Mouse (Mus musculus): ENCODE measurements around the gene Figla. TPM values are rescaled to one million over a fixed set of nuclear protein-coding genes. Genes with fewer than 3 reads are reported as not detected.
A peak's percentile ranks its signal among the peaks of the same experiment; 100 is the strongest.

Figla gene
- polyA plus RNA-seq, 1 experiment from 2014 or later = not detected

GRCm38 (mm10) chr6:86060170-86060569 lies 44.2 kb downstream of the Figla start:
- Histone ChIP-seq H3K4me2 (no peak overlapping the region), H3K4me1 (replicated peaks) (peaks cover 79% of the 10 kb centered on the region), H3K36me3 (no peaks in the 10 kb centered on the region), H3K9me3 (no peaks in the 10 kb centered on the region), H3K27me3 (no peaks in the 10 kb centered on the region), H3K27ac (replicated peaks) (peak overlapping the region; percentile 90), H3K9ac (no peak overlapping the region), H3K4me3 (no peak overlapping the region)
- no peak for ATAC-seq (ENCODE audit: low FRiP score, low read depth)
- WGBS = 92% methylated on average over 3 of the region's 3 CpGs

GRCm38 (mm10) chr6:86062226-86062625 lies 46.3 kb downstream of the Figla start:
- Histone ChIP-seq H3K9ac (no peak overlapping the region), H3K9me3 (no peaks in the 10 kb centered on the region), H3K36me3 (no peaks in the 10 kb centered on the region), H3K4me3 (no peak overlapping the region), H3K27ac (replicated peaks) (peak overlapping the region; percentile 90), H3K27me3 (no peaks in the 10 kb centered on the region), H3K4me1 (replicated peaks) (peaks cover 96% of the 10 kb centered on the region), H3K4me2 (peak overlapping the region; percentile 16; the same call in 1 of the 2 replicates)
- WGBS = 22% methylated on average over 5 of the region's 5 CpGs
- no peak for ATAC-seq (ENCODE audit: low FRiP score, low read depth)

GRCm38 (mm10) chr6:86062684-86063083 lies 46.7 kb downstream of the Figla start:
- Histone ChIP-seq H3K4me2 (peak overlapping the region; percentile 16; the same call in 1 of the 2 replicates), H3K9me3 (no peaks in the 10 kb centered on the region), H3K9ac (no peak overlapping the region), H3K27me3 (no peaks in the 10 kb centered on the region), H3K36me3 (no peaks in the 10 kb centered on the region), H3K4me3 (no peak overlapping the region), H3K27ac (replicated peaks) (peak overlapping the region; percentile 90), H3K4me1 (replicated peaks) (peaks cover 95% of the 10 kb centered on the region)
- ATAC-seq (ENCODE audit: low FRiP score, low read depth) = peak; percentile 16; the same call in 1 of the 2 replicates
- WGBS = 47% methylated on average over 2 of the region's 2 CpGs

GRCm38 (mm10) chr6:86064318-86065016 lies 48.5 kb downstream of the Figla start:
- H3K9me3 ChIP-seq = no peaks in the 10 kb centered on the region
- H3K4me3 ChIP-seq = no peak overlapping the region
- peak overlapping the region; percentile 90 for H3K27ac ChIP-seq (replicated peaks)
- ATAC-seq (ENCODE audit: low FRiP score, low read depth) = peak; percentile 68
- H3K4me2 ChIP-seq = peak overlapping the region; percentile 36
- no peaks in the 10 kb centered on the region for H3K27me3 ChIP-seq
- 8% methylated on average over 6 of the region's 6 CpGs for WGBS
- peaks cover 93% of the 10 kb centered on the region for H3K4me1 ChIP-seq (replicated peaks)
- no peak overlapping the region for H3K9ac ChIP-seq
- H3K36me3 ChIP-seq = no peaks in the 10 kb centered on the region

GRCm38 (mm10) chr6:86066727-86067126 lies 50.8 kb downstream of the Figla start:
- 69% methylated on average over 6 of the region's 6 CpGs for whole genome bisulfite sequencing
- peaks cover 94% of the 10 kb centered on the region for H3K4me1 ChIP-seq (replicated peaks)
- no peaks in the 10 kb centered on the region for H3K9me3 ChIP-seq
- no peaks in the 10 kb centered on the region for H3K36me3 ChIP-seq
- ATAC-seq (ENCODE audit: low FRiP score, low read depth) = no peak
- H3K27me3 ChIP-seq = no peaks in the 10 kb centered on the region
- 0 out of 2 replicates have a peak overlapping the region, but pooled peaks have one; percentile 2 for H3K27ac ChIP-seq (replicated peaks)
- no peak overlapping the region for H3K9ac ChIP-seq
- no peak overlapping the region for H3K4me2 ChIP-seq
- H3K4me3 ChIP-seq = no peak overlapping the region

- H3K4me2 ChIP-seq = no peak overlapping the region
- no peak for ATAC-seq (ENCODE audit: low FRiP score, low read depth)
These were observed 51.2 kb downstream of the Figla start for GRCm38 (mm10) chr6:86067145-86067544.

GRCm38 (mm10) chr6:86069009-86069408 lies 53.0 kb downstream of the Figla start:
- H3K4me3 ChIP-seq = no peak overlapping the region
- no peak for ATAC-seq (ENCODE audit: low FRiP score, low read depth)
- no peaks in the 10 kb centered on the region for H3K36me3 ChIP-seq
- peaks cover 74% of the 10 kb centered on the region for H3K4me1 ChIP-seq (replicated peaks)
- no peaks in the 10 kb centered on the region for H3K9me3 ChIP-seq
- no peak overlapping the region for H3K4me2 ChIP-seq
- H3K27me3 ChIP-seq = no peaks in the 10 kb centered on the region
- H3K9ac ChIP-seq = no peak overlapping the region
- peak overlapping the region; percentile 54; the same call in 1 of the 2 replicates for H3K27ac ChIP-seq (replicated peaks)
- WGBS = 55% methylated on average over 5 of the region's 5 CpGs

More at GRCm38 (mm10) chr6:86067145-86067544, 51.2 kb downstream of the Figla start:
- no peaks in the 10 kb centered on the region for H3K36me3 ChIP-seq
- H3K9ac ChIP-seq = no peak overlapping the region
- H3K9me3 ChIP-seq = no peaks in the 10 kb centered on the region
- 32% methylated on average over 5 of the region's 5 CpGs for WGBS
- H3K4me1 ChIP-seq (replicated peaks) = peaks cover 93% of the 10 kb centered on the region
- H3K4me3 ChIP-seq = no peak overlapping the region
- no peaks in the 10 kb centered on the region for H3K27me3 ChIP-seq
- no peak overlapping the region for H3K27ac ChIP-seq (replicated peaks)

- Histone ChIP-seq H3K4me3 (no peak overlapping the region), H3K27me3 (no peaks in the 10 kb centered on the region), H3K9me3 (no peaks in the 10 kb centered on the region), H3K9ac (no peak overlapping the region), H3K4me2 (no peak overlapping the region), H3K4me1 (replicated peaks) (peaks cover 71% of the 10 kb centered on the region), H3K27ac (replicated peaks) (0 out of 2 replicates have a peak overlapping the region, but pooled peaks have one; percentile 13), H3K36me3 (no peaks in the 10 kb centered on the region)
- ATAC-seq (ENCODE audit: low FRiP score, low read depth) = no peak
- 78% methylated on average over 3 of the region's 3 CpGs for WGBS
These were observed 53.9 kb downstream of the Figla start for GRCm38 (mm10) chr6:86069856-86070255.

- 0 out of 2 replicates have a peak overlapping the region, but pooled peaks have one; percentile 13 for H3K27ac ChIP-seq (replicated peaks)
- 57% methylated on average over 7 of the region's 7 CpGs for WGBS
- no peak overlapping the region for H3K9ac ChIP-seq
- H3K4me1 ChIP-seq (replicated peaks) = peaks cover 71% of the 10 kb centered on the region
- no peak for ATAC-seq (ENCODE audit: low FRiP score, low read depth)
- H3K4me3 ChIP-seq = no peak overlapping the region
- H3K9me3 ChIP-seq = no peaks in the 10 kb centered on the region
- H3K27me3 ChIP-seq = no peaks in the 10 kb centered on the region
- no peak overlapping the region for H3K4me2 ChIP-seq
- H3K36me3 ChIP-seq = no peaks in the 10 kb centered on the region
These were observed 54.3 kb downstream of the Figla start for GRCm38 (mm10) chr6:86070277-86070676.

Other genes starting within 250 kb of the Figla start
- gene Nat8f6, start 195.2 kb upstream of the Figla start, polyA plus RNA-seq (2015; fragmentation: Nextera tagmentation; extraction: Ambion mirVana) = not detected in 2 replicates
- gene Nat8f5, start 195.2 kb upstream of the Figla start, polyA plus RNA-seq (2015; fragmentation: Nextera tagmentation; extraction: Ambion mirVana) = 0.16 and 0.26 TPM in 2 replicates
- 0.14 TPM in 1 of 2 replicates, not detected in the other for gene Nat8, start 184.1 kb upstream of the Figla start, polyA plus RNA-seq (2015; fragmentation: Nextera tagmentation; extraction: Ambion mirVana)
- not detected in 2 replicates for gene Nat8f2, start 147.0 kb upstream of the Figla start, polyA plus RNA-seq (2015; fragmentation: Nextera tagmentation; extraction: Ambion mirVana)
- gene Nat8f4, start 111.3 kb upstream of the Figla start, polyA plus RNA-seq (2015; fragmentation: Nextera tagmentation; extraction: Ambion mirVana) = 6.2 and 6.6 TPM in 2 replicates
- 47.7 and 50.5 TPM in 2 replicates for gene Tprkb, start 104.3 kb upstream of the Figla start, polyA plus RNA-seq (2015; fragmentation: Nextera tagmentation; extraction: Ambion mirVana)
- gene Nat8f1, start 100.5 kb upstream of the Figla start, polyA plus RNA-seq (2015; fragmentation: Nextera tagmentation; extraction: Ambion mirVana) = 20.5 and 20.7 TPM in 2 replicates
- 52.2 and 53.9 TPM in 2 replicates for gene Dusp11, start 54.5 kb upstream of the Figla start, polyA plus RNA-seq (2015; fragmentation: Nextera tagmentation; extraction: Ambion mirVana)
- gene Add2, start 12.5 kb downstream of the Figla start, polyA plus RNA-seq (2015; fragmentation: Nextera tagmentation; extraction: Ambion mirVana) = 142 and 149 TPM in 2 replicates
- 15.3 and 19.1 TPM in 2 replicates for gene Tgfa, start 179.1 kb downstream of the Figla start, polyA plus RNA-seq (2015; fragmentation: Nextera tagmentation; extraction: Ambion mirVana)

All from hindbrain, embryonic 15.5 days (tissue).